Mouse (Mus musculus) right cerebral cortex, postnatal 4 days (tissue): ENCODE data around the gene Rcor2.

Experiments used
- DNase-seq: peaks from one replicate; pipeline ENCODE4 v3.0.0-alpha.2; 2022

Gene Rcor2

DNA sequence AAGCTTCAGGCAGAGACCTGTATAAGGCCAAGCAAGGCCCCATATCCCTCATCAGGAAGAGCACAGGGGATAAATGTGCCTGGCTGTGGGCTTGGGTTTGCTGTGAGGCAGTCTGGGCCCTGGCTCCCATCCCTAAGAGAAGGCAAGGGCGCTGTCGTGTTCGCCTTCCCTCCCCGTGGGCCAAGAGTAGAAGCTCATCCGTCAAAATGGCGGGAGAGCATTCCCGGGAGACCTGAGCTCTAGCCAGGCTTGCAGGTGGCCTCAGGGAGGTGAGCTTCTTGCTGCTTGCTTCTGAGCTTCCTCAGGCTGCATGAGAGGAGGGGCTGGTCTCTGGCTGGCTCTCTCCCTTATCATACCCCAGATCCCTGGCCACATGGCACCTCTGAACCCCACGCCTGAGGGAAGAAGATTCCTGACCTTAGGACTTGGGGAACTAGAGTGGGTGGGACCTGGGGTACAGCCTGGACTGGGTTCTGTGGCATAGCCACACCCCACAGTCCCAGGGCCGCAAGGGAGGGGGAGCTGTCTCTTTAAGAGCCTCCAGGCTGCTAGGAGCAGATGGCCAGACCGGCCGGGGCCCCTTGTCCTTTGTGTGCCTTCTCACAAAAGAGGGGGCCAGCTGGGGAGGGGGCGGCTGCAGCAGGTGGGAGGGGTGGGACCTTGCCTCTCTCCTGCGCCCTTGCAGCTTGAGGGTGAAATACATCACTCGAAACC lies 1.5 kb upstream of the Rcor2 start:
- no peak for DNase-seq

GRCm38 (mm10) chr19:7266421-7266831 lies 699 bp upstream of the Rcor2 start:
- DNase-seq, result no peak

- DNase-seq, result peak; percentile 77
These were observed 926 bp downstream of the Rcor2 start for GRCm38 (mm10) chr19:7267781-7268721.

GRCm38 (mm10) chr19:7268722-7269090 lies 1.6 kb downstream of the Rcor2 start:
- DNase-seq, result peak; percentile 81

- DNase-seq, result no peak
These were observed 2.3 kb downstream of the Rcor2 start for GRCm38 (mm10) chr19:7269290-7270044.

DNA sequence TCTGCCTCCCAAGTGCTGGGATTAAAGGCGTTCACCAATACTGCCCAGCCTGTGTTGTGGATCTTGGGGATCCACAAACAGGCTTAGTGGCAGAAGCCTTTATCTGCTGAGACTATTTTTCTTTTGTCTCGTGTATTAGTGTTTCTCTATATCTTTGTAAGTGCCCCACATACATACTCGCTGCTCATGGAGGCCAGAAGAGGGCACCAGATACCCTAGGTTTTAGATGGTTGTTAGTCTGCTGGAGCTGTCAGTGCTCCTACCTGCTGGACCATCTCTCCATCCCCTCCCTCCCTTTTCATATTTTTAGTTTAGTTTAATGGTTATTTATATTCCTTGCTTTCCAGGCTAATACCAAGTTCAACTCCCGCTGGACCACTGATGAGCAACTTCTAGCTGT lies 6.4 kb downstream of the Rcor2 start:
- no peak for DNase-seq

- peak; percentile 40 for DNase-seq
These were observed 7.3 kb downstream of the Rcor2 start for GRCm38 (mm10) chr19:7274326-7274990.

GRCm38 (mm10) chr19:7275131-7275789 lies 8.1 kb downstream of the Rcor2 start:
- no peak for DNase-seq

DNA sequence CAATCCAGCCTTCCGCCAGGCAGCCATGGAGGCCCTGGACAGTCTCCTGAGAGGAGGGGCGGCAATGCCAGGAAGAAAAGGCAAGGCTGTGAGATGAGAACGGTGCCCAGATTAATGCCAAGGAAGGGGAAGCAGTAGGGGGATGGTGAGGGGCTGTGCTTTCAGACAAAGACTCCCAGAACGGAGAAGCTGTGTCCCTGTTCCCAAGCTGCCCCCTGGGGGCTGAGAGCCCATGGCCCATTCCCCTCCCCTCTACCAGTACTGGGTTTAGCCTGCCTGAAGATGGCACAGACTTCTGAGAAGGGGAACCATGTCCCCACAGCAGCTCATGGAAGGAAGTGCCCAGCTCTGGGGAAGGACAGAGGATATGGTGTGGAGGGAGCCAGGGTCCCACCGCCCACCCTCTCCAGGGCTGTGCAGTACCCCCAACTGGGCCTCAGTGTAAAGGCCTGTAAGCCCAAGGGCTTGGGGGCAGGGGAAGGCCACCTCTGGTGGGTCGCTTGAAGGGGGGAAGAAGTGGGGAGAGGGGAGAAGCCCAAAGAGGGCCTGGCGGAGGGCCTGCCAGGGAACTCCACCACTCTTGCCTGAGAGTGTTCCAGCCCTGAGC lies 9.0 kb downstream of the Rcor2 start:
- DNase-seq, result no peak

DNA sequence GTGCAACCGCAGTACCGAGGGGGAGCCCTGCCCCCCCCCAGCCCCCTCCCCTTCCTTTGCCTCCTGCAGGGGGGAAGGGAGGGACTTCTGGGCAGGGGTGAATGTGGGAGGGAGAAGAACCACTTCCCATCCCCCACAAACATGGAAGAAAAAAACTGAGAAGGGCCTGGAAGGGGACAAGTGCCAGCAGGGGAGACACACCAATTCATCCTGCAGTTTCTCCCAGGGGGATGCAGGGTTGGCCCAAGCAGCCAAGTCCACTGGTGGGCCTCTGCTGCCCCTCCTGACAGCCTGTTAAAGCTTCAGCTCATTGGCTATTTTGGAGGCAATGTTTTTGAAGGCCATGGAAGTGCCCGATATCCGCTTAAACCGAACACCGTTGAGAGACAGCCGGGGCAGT lies 9.7 kb downstream of the Rcor2 start:
- no peak for DNase-seq

DNA sequence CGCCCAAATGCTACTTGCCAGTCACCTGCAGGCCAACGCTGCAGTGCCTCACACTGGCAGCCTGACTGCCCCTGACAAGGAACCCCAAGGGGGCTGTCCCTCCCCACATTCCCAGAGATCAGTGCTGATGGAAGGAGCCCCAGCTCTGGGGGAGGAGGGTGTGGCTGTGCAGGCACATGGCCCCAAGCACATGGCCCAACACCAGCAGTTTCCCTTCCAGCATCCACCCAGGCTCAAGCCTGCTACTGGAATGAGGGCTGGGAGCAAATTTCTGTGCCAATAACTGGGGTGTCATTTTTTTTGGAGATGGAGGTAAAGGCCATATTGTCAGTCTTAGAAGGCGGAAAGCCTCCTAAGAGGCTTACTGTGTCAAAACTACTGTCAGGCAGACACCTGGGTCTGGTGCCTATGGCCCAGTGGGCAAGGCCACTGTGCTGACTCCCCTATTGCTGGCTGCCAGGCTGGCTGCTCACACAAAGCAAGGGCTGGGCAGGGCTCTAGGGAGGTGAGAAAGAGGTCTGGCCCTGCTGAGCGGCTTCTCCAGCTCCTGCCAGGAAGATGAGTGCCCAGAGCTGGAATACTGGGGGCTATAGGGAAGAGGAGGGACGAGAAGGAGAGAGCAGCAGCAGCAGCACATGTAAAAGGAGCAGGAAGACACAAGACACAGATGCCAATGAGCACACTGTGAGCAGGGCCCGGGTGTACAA lies 11.2 kb downstream of the Rcor2 start:
- no peak for DNase-seq

- DNase-seq, result no peak
These were observed 12.0 kb downstream of the Rcor2 start for GRCm38 (mm10) chr19:7279114-7279513.

- no peak for DNase-seq
These were observed 13.6 kb downstream of the Rcor2 start for GRCm38 (mm10) chr19:7280557-7281330.

DNA sequence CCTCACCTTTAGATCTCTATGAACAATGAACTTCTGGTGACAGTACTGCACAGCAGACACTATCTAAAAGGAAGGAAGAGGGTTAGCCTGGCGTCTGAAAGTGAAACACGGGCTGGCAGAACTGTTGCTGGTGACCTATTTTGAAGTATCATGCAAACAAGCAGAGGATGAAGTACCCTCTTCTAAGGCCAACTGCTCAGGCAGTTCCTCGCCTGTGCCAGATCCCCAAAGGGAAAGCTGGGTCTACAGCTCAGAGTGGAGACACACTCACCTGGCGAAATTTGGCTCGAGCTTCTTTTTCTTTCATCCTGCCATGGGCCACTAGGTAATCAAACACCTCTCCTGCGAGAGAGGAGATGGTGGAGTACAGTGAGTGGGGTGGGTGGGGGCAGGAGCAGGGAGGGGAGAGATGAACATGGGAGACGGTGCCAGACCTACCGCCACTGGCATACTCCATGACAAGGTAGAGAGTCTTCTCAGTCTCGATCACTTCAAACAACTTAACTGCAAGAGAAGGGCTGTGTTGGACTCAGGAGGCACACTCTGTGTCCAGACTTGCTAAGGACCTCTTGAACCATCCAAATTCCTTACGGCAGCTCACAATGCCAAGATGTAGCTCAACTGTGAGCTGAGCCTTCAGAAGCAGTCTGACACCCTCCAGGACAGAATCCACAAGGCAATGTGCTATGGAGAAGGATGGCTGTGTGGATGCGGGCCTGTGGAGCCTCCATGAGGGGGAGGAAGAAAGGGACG lies 19.6 kb downstream of the Rcor2 start:
- no peak for DNase-seq

- DNase-seq, result no peak
These were observed 21.2 kb downstream of the Rcor2 start for GRCm38 (mm10) chr19:7288288-7288687.

DNA sequence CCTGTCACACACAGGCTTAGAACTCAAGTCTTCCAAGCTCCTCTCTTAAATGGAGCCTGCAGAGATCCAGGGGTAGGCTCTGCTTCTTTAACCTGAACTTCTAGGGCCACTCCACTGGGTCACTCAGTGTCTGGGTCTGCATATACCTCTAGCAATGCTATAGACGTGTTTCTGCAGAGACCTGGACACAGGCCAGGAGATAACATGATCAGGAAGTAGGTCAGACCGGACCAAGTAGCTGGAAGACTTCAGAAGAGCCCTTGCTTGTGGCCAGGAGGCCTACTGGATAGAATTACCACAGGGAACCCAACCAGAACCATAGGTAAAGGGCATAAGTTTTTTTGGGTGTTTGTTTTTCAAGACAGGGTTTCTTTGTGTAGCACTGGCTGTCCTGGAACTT lies 22.6 kb downstream of the Rcor2 start:
- no peak for DNase-seq

- no peak for DNase-seq
These were observed 25.0 kb downstream of the Rcor2 start for GRCm38 (mm10) chr19:7291958-7292709.

DNA sequence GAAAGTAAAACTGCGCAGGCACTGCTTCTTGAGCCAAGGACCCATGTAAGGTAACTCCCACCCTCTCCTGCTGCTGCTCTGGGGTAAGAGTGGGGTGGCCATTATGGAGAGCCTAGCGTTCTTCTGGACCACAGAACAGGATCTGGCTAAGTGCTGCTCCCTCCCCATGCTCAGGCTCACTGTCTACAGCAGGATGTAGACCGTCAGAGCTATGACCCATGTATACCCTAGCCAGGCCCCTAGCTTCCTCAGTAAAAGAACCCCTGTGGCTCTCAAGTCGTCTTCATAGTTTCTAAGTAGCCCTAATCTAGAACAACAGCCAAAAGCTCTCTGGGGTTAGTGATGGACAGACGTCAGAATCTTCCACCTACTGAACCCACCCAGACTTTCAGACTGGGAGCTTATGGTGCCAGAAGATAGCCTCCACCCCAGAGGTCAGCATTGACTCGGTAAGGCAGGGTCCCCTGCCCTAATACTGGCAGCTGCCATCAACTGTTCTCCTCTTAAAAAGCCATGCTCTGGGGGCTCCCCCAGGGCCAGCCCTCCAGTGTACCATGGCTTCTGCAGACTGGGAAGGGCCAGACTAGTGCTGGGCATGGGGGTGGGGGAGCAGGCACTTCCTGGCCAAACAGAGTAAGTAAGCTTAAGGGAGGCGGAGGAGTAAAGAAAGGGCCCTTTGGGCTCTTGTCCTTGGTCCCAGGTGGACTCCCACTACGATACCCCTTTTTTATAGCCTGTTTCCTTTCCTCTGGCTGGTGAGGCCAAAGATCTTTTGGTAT lies 27.2 kb downstream of the Rcor2 start:
- no peak for DNase-seq
